Mouse (Mus musculus): ENCODE data around the gene Herc3. TPM values are rescaled to one million over a fixed set of nuclear protein-coding genes. Genes with fewer than 3 reads are reported as not detected.

Gene Herc3
- polyA plus RNA-seq, 2 experiments = 2.4 to 3.3 TPM

GRCm38 (mm10) chr6:58951128-58951992 lies 120.1 kb downstream of the Herc3 start:
- no peak overlapping the region for H3K9ac ChIP-seq (replicated peaks)
- no peak for TF ChIP-seq EP300 (IDR thresholded peaks at IDR 0.05; ENCODE audit: low read depth)
- no peak for TF ChIP-seq CTCF (IDR thresholded peaks at IDR 0.05; ENCODE audit: low read depth)
- no peaks in the 10 kb centered on the region for H3K36me3 ChIP-seq (replicated peaks; ENCODE audit: control insufficient read depth, insufficient read depth, low read depth)
- H3K4me1 ChIP-seq (replicated peaks; ENCODE audit: control insufficient read depth in 2 of 2, insufficient read depth in 2 of 2, low read length in 1 of 2) = no peaks in the 10 kb centered on the region
- ATAC-seq (ENCODE audit: insufficient read depth) (no peak), DNase-seq (ENCODE audit: low read depth in 3 of 3, low spot score in 3 of 3) (no peak)
- no peaks in the 10 kb centered on the region for H3K27me3 ChIP-seq (ENCODE audit: control insufficient read depth, insufficient read depth, low read length)
- 29% methylated on average over 2 of the region's 2 CpGs for WGBS (ENCODE audit: insufficient replicate concordance)
- H3K27ac ChIP-seq = no peak overlapping the region
- no peaks in the 10 kb centered on the region for H3K9me3 ChIP-seq (ENCODE audit: control insufficient read depth, low read length)
- no peak overlapping the region for H3K4me2 ChIP-seq (ENCODE audit: low read depth)
- no peak overlapping the region for H3K4me3 ChIP-seq (ENCODE audit: insufficient read depth in 1 of 2, low read depth in 2 of 2, low read length in 2 of 2)

GRCm38 (mm10) chr6:58960523-58960922 lies 129.3 kb downstream of the Herc3 start:
- H3K4me2 ChIP-seq (ENCODE audit: low read depth) = no peak overlapping the region
- no peak for DNase-seq (ENCODE audit: low read depth in 3 of 3, low spot score in 3 of 3)
- no peak for TF ChIP-seq CTCF (IDR thresholded peaks at IDR 0.05; ENCODE audit: low read depth)
- no peak for TF ChIP-seq EP300 (IDR thresholded peaks at IDR 0.05; ENCODE audit: low read depth)
- WGBS (ENCODE audit: insufficient replicate concordance) = 60% methylated on average over 2 of the region's 2 CpGs
- no peak overlapping the region for H3K9ac ChIP-seq (replicated peaks)
- ATAC-seq (ENCODE audit: insufficient read depth) = no peak
- H3K9me3 ChIP-seq (ENCODE audit: control insufficient read depth, low read length) = no peaks in the 10 kb centered on the region
- no peaks in the 10 kb centered on the region for H3K36me3 ChIP-seq (replicated peaks; ENCODE audit: control insufficient read depth, insufficient read depth, low read depth)
- no peak overlapping the region for H3K4me3 ChIP-seq (ENCODE audit: insufficient read depth in 1 of 2, low read depth in 2 of 2, low read length in 2 of 2)
- 0 out of 4 replicates have a peak, but pooled peaks cover 0 to 2% of the 10 kb centered on the region in 2 experiments for H3K4me1 ChIP-seq (replicated peaks; ENCODE audit: control insufficient read depth in 2 of 2, insufficient read depth in 2 of 2, low read length in 1 of 2)
- no peaks in the 10 kb centered on the region for H3K27me3 ChIP-seq (ENCODE audit: control insufficient read depth, insufficient read depth, low read length)
- no peak overlapping the region for H3K27ac ChIP-seq

- DNase-seq (ENCODE audit: low read depth in 3 of 3, low spot score in 3 of 3) (no peak), ATAC-seq (ENCODE audit: insufficient read depth) (no peak)
- H3K9me3 ChIP-seq (ENCODE audit: control insufficient read depth, low read length) = no peaks in the 10 kb centered on the region
- no peak overlapping the region for H3K4me3 ChIP-seq (ENCODE audit: insufficient read depth in 1 of 2, low read depth in 2 of 2, low read length in 2 of 2)
- no peaks in the 10 kb centered on the region for H3K36me3 ChIP-seq (replicated peaks; ENCODE audit: control insufficient read depth, insufficient read depth, low read depth)
- no peak overlapping the region for H3K4me2 ChIP-seq (ENCODE audit: low read depth)
- H3K27ac ChIP-seq = no peak overlapping the region
- no peak for TF ChIP-seq CTCF (IDR thresholded peaks at IDR 0.05; ENCODE audit: low read depth)
- no peak for TF ChIP-seq EP300 (IDR thresholded peaks at IDR 0.05; ENCODE audit: low read depth)
- WGBS (ENCODE audit: insufficient replicate concordance) = 64% methylated on average over 5 of the region's 5 CpGs
- 0 out of 4 replicates have a peak, but pooled peaks cover 0 to 3% of the 10 kb centered on the region in 2 experiments for H3K4me1 ChIP-seq (replicated peaks; ENCODE audit: control insufficient read depth in 2 of 2, insufficient read depth in 2 of 2, low read length in 1 of 2)
- H3K27me3 ChIP-seq (ENCODE audit: control insufficient read depth, insufficient read depth, low read length) = no peaks in the 10 kb centered on the region
- H3K9ac ChIP-seq (replicated peaks) = no peak overlapping the region
Measured at GRCm38 (mm10) chr6:58962691-58963090, 131.4 kb downstream of the Herc3 start.

- TF ChIP-seq CTCF (IDR thresholded peaks at IDR 0.05; ENCODE audit: low read depth) (no peak), EP300 (IDR thresholded peaks at IDR 0.05; ENCODE audit: low read depth) (no peak)
- Histone ChIP-seq H3K9ac (replicated peaks) (no peak overlapping the region), H3K9me3 (ENCODE audit: control insufficient read depth, low read length) (no peaks in the 10 kb centered on the region), H3K4me3 (ENCODE audit: insufficient read depth in 1 of 2, low read depth in 2 of 2, low read length in 2 of 2) (no peak overlapping the region), H3K27me3 (ENCODE audit: control insufficient read depth, insufficient read depth, low read length) (no peaks in the 10 kb centered on the region), H3K4me2 (ENCODE audit: low read depth) (no peak overlapping the region), H3K4me1 (replicated peaks; ENCODE audit: control insufficient read depth in 2 of 2, insufficient read depth in 2 of 2, low read length in 1 of 2) (0 out of 4 replicates have a peak, but pooled peaks cover 0 to 3% of the 10 kb centered on the region in 2 experiments), H3K27ac (no peak overlapping the region), H3K36me3 (replicated peaks; ENCODE audit: control insufficient read depth, insufficient read depth, low read depth) (no peaks in the 10 kb centered on the region)
- 69% methylated on average over 2 of the region's 2 CpGs for WGBS (ENCODE audit: insufficient replicate concordance)
- ATAC-seq (ENCODE audit: insufficient read depth) = no peak
- DNase-seq (ENCODE audit: low read depth in 3 of 3, low spot score in 3 of 3) = no peak
Measured at GRCm38 (mm10) chr6:58964091-58964490, 132.8 kb downstream of the Herc3 start.

GRCm38 (mm10) chr6:58964565-58964964 lies 133.3 kb downstream of the Herc3 start:
- Histone ChIP-seq H3K4me1 (replicated peaks; ENCODE audit: control insufficient read depth in 2 of 2, insufficient read depth in 2 of 2, low read length in 1 of 2) (0 out of 4 replicates have a peak, but pooled peaks cover 0 to 3% of the 10 kb centered on the region in 2 experiments), H3K27me3 (ENCODE audit: control insufficient read depth, insufficient read depth, low read length) (no peaks in the 10 kb centered on the region), H3K4me3 (ENCODE audit: insufficient read depth in 1 of 2, low read depth in 2 of 2, low read length in 2 of 2) (no peak overlapping the region), H3K27ac (no peak overlapping the region), H3K36me3 (replicated peaks; ENCODE audit: control insufficient read depth, insufficient read depth, low read depth) (no peaks in the 10 kb centered on the region), H3K9me3 (ENCODE audit: control insufficient read depth, low read length) (no peaks in the 10 kb centered on the region), H3K4me2 (ENCODE audit: low read depth) (no peak overlapping the region), H3K9ac (replicated peaks) (no peak overlapping the region)
- no peak for ATAC-seq (ENCODE audit: insufficient read depth)
- TF ChIP-seq CTCF (IDR thresholded peaks at IDR 0.05; ENCODE audit: low read depth) (no peak), EP300 (IDR thresholded peaks at IDR 0.05; ENCODE audit: low read depth) (no peak)
- DNase-seq (ENCODE audit: low read depth in 3 of 3, low spot score in 3 of 3) = no peak

Measured in liver, embryonic 14.5 days (tissue).